Mouse (Mus musculus) c-Kit-positive CD71-positive TER-119-negative erythroid progenitor cells, embryonic 14.5 days (primary cell): ENCODE results near the gene Bola1.
"Not testable (repeated sequence)": the region's sequence is repeated elsewhere in the genome, so short reads cannot be mapped to it uniquely, and the experiment has no call there.

Source experiments
- DNase-seq: peaks from one replicate; pipeline ENCODE4 v3.0.0-alpha.2; 2013; ENCODE audit warnings: low read depth

Gene Bola1

DNA sequence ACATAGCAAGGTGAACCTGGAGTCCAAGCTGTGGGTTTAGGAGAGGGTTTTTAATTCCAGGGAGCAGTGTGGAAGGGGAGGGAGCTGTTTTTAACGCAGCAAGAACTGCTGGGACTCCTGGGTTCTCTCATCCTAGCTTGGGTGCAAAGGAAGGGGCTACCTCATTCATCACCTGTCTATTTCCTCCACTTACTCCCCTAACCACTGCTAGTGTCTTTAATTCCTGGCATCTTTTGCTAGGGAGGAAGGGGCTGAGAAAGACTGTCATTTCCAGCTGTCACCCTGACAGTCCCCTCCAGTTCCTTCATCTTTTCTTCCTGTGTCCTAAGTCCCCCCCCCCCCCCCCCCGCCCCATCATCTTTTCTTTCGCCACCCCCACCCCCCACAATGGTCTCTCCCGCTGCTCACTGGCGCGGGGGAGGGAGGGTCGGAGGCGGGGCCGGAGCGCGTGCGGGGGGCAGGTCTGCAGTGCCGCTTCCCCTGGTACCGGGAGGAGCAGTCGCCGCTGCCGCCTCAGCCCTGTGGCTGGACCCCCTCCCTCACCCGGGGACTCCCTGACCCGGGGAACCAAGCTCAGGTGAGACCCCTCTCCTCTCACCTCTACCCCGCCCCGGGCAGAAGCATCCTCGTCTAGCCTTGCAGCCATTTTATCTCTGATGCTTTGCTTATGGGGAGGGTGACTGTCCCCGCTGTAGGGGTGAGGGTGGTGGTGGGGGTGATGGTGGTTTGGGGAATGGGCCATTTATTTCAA is 38.6 kb downstream of the Bola1 start, which contains the start of gene Sv2a:
Gene Sv2a (plus strand): TSS at position 425 of the 751 bp plus-strand sequence.
- DNase-seq: no peak

DNA sequence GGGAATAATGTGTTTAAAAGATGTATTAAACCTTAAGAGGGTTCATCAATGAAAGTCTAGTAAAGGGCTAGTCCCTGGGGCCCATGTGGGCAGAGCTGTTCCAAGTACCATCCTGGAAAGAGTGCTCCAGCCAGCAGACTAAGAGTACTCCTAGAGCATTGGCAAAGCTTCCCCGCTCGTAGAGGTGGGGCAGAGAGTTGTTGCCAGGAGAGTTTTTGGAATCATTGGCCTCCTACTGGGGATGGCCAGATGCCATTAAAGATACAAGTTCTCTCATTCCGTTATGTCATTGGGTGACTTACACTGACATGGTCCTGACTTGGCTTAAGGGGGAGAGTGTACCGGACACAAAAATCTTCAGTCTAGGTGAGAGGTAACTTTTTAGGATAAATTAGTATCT is 40.0 kb downstream of the Bola1 start:
- DNase-seq: no peak

DNA sequence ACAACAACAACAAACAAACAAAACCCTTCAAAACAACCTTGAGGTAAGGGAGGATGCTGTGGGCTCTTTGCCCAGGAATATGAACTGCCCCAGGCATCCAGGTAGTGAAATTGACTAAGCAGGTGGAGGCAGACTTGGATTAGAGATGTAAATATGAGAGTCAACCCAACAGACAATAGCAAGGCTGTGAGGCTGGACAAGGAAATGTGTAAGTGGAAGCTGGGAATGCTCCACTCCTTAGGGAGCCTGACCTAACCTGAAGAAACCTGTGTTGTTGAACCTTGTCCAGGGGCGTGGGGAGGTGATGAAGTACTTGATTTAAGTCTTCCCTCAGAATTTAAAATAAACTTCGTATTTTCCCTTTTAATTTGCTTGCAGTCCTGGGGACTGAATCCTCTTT is 40.6 kb downstream of the Bola1 start:
- DNase-seq: no peak

DNA sequence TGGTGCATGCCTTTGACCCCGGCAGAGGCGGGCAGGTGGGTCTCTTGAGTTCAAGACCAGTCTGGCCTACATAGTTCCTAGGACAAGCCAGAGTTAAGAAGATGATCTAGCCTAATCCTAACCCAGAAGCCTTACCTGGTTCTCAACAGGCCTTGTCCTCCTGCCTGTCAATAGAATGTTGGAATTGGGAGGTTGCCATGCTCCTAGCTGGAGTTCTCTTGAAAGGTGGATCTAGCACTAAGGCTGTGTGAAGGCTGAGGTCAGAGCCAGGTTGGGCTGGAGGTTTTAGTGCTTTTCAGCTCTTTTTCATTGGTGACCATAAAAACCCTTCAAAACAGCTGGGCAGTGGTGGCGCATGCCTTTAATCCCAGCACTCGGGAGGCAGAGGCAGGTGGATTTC is 41.1 kb downstream of the Bola1 start:
- no peak for DNase-seq

DNA sequence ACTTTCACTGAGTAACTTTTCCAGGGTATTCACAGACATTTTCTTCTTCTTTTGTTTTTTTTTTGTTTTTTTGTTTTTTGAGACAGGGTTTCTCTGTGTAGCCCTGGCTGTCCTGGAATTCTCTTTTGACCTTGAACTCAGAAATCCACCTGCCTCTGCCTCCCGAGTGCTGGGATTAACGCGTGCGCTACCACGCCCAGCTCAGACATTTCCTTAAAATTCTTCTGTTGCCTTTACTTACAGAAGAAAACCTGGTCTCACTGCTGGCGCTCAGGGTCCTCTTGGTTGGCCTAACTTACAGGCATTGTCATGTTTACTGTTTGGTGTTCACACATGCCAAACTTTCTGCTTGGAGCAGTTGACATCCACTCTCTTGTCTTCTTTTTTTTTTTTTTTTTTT is 44.3 kb downstream of the Bola1 start:
- no peak for DNase-seq

DNA sequence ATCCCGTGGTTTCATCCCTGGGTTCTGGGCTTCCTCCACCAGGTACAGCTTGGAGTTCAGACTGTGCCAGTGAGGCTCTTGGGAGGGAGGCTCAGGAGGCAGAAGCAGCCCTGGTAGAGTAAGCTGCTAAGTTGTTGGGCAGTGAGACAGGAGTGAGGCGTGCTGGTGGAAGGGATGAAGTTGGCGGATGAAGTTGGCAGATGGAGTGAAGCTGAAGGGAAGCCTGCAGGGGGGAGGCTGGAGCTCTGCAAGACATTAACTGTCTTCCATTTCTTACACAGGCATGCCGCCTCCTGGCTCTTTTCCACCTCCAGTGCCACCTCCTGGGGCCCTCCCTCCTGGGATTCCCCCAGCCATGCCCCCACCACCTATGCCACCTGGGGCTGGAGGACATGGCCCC is 45.5 kb downstream of the Bola1 start:
- DNase-seq: not testable (repeated sequence)

DNA sequence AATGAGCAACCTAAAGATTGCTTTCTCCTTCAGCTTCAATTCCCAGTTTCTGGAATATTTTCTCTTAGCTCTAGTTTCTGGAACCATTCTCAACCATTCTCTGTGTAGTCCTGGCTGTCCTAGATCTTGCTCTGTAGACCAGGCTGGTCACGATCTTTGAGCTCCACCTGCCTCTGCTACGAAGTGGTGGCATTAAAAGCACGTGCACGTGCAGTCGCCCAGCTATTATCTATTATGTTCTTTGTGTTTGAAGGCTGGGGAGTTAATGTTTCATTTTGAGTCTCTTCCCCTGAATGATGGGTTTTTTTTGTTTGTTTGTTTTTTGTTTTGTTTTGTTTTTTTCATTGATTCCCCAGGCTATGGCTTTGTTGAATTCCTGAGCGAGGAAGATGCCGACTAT is 46.3 kb downstream of the Bola1 start:
- DNase-seq: no peak

DNA sequence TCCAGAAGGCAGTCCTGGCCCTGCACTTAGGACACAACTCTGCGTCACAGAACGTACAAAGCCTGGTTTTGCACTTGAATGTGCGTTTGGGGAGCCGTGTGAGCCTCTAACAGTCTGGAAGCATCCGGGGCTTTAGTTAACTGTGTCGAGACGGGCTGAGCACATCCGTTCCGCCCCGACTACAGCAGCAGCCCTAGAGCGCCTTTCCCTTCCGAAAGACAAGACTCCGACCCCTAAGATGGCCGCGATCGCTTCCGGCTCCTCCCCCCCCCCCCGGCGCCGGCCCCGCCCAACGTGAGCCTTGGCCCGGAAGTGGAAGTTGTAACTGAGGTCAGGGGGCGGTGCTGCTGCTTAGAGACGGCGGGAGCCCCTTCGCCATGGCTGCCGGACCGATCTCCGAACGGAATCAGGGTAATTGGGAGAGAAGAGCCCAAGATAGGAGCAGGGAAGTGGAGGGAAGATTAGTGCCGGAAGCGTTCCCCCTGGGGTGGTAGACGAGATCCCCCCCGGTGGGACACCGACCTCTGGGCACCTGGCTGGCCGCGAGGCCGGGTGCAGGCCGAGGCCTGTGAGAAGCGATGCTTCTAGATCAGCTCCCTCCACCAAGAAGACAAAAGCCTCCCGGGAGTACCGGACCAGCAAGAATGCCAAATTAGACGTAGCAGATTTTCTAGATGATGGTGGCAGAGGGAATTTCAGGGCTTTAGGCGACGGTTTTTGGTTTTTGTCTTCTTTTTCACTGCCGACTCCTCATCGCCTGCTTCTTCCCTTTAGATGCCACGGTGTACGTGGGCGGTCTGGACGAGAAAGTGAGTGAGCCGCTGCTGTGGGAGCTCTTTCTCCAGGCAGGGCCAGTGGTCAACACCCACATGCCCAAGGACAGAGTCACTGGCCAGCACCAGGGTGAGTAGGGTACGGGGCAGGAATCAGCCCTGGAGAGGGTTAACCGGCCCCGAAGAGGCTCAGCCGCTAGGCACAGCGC is 47.0 kb downstream of the Bola1 start, which contains the start of gene Sf3b4:
Gene Sf3b4 (plus strand): TSS at position 136 of the 982 bp plus-strand sequence.
- peak; percentile 79 for DNase-seq

DNA sequence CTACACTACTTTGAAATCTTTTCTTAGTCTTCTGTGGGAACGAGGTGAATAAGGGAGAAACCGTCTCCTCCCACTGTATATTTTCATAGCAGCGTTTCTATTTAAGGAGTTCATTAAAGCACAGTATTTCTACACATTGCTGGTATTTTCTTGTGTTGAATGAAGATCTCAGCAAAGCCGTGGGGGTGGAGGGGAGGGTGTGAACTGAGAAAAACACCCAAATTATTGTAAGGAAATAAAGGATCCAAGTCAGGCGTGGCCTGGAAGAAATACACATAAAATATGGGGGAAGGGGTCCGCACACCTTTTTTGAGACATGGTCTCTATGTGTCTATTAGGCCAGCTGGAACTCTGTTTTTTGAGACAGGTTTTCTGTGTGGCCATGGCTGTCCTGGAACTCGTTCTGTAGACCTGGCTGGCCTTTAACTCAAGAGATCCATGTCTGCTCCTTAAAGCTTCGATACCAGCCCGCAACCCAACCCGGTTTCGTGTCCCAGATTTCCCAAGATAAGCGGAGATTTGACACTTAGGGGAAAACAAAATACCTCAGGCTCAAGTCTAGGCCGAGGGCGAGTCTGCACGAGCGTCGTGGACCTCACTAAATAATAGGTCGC is 47.8 kb downstream of the Bola1 start:
- DNase-seq: peak; percentile 27

DNA sequence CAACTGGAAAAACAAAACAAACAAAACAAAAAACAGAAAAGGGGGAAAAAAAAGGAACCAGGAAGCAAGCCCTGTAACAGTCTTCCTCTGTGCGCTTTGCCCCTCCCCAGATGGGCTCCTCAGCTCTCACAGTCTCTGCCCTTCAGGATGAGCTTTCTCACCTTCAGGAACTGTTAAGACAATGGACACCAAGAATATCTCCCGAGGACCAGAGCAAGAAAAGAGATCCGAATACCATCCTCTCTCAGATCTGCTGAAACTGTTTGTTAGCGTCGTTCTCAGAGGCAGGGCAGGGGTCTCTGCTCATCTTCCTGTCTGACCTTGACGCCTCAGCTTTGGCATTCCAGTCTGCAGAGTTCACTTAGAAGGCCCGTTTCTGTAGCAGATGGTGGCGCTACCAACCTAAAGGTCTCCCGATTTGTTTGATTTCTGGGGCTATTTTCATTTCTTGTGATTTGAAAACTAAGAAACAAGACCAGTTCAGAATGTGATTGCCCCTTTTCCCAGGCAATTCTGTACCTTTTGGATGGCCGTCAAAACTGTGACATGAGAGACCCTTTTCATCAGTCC is 48.4 kb downstream of the Bola1 start:
- no peak for DNase-seq

DNA sequence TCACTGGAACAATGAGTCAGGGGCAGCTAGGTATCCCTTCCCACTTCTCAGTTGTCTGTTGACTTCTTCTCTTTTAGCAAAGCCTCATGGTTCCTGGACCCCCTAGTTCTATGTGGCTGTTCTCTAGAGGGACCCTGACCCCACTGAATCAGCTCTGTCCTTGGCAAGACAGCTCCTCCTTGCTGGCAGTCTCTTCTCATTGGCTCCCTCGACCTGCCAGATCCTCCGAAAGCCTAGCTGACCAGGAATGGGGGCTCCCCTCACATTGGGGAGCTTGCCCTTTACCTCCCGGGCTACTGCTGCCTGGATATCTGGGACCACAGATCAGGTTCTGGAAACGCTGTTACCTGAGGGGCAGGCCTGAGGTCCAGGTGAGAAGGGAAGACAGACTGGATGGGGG is 49.2 kb downstream of the Bola1 start:
- DNase-seq: no peak

DNA sequence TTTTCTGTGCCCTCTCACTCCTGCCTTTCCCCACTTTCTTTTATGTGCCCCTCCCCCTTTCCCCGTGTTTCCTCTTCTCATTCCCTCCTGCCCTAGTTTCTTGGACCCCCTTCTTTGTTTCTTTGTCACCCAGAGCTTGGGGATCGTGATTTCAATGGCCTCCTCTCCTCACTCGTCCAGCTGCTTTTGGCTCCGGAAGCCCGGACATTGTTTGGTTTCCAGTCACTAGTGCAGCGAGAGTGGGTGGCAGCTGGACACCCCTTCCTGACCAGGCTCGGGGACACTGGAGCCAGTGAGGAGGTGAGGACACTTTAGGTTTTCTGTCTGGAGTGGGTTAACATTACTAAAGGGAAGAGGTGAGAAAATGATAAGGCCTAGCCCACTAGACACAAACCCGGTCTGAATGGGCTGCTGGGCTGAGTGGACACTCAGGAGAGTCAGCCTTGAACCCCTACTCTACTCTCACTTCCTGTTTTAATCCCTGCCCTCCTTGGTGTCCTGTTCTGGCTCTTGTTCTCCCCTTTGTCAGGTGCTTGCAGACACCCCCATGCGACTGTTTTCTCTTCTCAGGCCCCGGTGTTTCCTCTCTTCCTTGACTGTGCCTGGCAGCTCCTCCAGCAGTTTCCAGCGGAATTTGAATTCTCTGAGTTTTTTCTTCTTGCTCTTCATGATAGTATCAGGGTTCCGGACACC is 50.9 kb downstream of the Bola1 start:
- DNase-seq: no peak

DNA sequence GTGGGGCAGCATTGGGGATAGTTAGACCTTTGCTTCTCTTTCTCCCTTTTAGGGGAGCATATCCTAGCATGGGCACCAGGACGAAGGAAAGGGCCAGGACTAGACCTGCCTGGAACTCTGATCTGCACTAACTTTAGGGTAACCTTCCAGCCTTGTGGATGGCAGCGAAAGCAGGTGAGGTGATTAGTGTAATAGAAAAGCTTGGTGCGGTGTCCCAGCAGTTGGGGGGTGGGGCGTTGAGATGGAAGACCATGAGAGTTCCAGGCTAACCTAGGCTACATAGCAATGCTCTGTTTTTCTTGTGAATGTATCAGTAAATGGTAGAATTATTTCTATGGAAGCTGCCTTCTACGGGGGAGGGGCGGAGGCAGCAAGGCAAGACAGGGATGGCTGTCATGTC is 56.5 kb downstream of the Bola1 start:
- no peak for DNase-seq

DNA sequence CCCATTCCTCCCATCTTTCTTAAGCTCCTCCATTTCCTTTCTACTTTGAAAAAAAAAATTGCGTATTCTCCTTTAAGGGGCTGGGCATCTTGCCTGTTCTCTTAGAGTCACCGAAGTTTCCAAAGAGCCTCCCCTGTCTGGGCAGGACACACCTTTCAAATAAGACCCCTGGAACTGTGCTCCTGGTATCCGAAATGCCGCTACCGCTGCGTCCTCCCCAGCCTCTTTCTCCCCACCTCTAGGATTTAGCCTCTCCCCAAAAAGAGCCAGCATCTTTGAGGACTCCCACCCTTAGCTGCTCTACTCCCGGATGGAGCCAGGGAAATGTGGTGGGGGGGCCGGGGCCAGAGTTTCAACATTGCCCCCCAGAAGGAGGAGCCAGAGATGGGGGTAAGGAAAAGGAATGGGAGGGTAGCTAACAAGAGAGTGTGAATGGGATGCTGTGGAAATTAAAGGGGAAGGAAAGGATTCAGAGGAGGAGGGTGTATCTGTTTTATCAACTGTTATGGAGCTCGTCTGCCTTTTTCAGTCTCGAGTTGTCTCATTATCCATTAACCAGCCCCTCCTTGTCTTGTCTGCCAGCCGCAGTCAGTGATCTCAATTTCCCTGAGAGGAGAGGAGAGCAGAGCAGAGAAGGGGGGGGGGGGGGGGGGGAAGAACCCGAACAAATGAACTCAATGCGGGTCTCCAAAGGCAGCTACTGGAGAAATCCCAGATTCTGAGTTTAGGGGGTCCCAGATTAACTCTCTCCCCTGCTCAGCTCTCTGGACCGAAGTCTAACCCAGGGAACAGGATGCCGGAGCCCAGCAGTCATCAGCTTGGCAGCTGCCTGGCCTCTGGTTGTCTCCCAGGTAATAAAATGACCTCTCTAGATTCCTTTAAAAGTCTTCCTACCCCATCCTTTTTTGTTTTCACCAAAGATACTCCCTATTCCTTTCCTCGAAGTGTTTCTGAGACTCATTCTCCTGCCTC is 57.4 kb downstream of the Bola1 start, which contains the start of gene Mtmr11:
Gene Mtmr11 (plus strand): TSS at position 136 of the 972 bp plus-strand sequence.
- DNase-seq: no peak

DNA sequence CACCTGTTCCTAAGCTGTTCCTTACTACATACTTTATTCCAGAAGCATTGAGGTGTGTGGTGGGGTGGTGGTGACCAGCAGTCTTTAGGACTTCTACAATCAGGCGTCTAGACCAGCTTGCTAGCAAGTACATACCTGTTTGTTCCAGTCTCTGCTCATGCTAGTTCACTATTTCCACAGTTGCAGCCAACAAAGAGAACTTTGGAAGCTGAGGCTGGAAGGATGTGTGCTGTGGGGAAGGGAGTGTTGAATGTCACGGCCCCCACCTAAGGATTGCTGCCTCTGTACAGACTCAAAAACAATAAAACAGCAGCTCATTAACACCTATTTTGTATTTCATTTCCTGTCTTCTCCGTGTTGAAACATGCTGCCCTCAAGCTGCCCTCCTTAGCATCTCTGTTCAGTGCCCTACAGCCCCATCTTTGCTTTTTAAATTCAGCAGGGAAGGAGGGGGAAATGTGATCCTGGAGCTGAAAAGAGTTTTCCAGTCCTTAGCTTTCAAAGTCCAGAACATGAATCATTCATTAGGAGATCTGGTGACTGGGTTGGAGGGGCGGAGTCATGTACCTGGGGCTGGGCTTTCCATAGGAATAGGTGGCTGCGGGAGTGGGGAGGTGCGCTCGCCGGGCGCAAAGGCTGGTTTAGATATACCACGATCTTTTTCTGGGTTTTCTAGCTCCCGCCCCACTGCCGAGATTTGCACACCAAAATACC is 58.5 kb downstream of the Bola1 start:
- no peak for DNase-seq

DNA sequence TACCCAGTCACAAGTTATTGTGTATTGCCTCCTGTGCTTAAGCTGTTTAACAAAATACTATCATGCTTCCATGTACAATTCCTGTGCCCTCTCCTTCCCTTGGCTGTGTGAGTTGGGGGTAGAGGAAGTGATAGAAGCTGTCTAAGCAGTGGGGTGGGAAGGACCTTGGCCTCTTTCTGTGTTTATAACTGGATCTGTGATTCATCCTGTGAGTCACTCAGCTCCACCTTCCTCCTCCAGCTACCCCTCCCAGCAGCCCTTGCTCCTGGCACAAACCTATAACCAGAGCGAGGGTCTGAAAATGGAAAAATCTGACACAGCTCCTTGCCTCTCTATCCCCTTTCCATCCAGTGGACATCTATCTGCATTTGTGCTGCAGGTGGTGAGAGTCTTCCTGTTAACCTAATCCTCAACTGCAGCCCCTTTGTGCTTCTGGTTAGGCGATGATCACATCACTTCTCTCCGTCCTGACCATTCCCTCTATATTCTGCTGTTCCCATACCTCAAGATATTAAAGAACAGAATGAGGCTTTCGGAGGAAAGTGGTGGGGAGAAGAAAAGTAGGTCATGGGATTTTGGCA is 59.2 kb downstream of the Bola1 start:
- DNase-seq: no peak

DNA sequence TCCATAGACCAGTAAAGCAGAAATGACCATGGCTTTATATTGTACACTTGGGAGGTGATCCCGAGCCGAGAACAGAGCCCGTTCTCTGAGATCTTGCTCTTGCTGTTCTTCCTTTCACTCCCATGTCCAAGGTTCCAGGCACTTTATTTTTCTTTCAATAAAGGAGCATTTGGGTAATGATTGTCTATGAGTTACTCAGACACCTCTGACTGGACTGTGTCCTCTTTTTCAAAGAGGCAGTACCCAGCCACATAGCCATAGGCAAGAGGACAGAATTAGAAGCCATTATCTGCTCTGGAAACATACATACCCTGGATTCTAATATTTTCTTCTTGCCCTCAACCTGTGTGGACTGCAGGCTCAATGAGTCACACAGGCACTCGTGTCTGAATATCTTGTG is 59.7 kb downstream of the Bola1 start:
- no peak for DNase-seq

DNA sequence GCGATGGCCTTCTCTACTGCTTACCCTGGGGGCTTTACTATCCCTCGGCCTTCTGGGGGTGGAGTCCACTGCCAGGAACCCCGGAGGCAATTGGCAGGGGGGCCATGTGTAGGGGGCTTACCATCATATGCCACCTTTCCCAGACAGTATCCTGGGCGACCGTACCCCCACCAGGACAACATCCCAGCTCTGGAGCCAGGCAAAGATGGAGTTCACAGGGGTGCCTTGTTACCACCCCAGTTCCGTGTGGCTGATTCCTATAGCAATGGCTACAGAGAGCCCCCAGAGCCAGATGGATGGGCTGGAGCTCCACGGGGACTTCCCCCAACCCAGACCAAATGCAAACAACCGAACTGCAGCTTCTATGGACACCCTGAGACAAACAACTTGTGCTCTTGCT is 64.0 kb downstream of the Bola1 start:
- DNase-seq: no peak

DNA sequence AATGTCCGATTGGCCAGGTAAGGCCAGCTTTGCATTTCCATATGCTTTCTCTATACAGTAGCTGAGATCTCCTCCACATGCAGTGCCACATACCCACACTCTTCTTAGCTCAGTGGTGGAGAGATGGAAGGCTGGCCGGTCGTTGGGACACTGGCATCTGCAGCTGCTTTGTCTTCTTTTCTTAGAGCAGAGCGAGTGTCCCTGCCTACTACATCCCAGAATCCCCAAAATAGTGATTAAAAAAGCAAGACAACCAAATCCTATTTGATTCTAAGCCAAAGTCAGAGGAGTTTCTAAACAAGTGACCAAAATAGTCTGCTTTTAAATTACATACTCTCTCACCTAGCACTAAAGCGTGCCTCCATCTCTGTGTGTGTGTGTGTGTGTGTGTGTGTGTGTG is 66.9 kb downstream of the Bola1 start:
- DNase-seq: no peak
